Mouse (Mus musculus) E14TG2a.4 (cell line): ENCODE data around the gene Fbxo41.
"Not testable (repeated sequence)": the region's sequence is repeated elsewhere in the genome, so short reads cannot be mapped to it uniquely, and the experiment has no call there.

Experiments
- H3K27me3 ChIP-seq: 2 replicates; pipeline ENCODE4 v1.6.1; 2014; ENCODE audit warnings: low read length, control low read depth; ENCODE audit not compliant: insufficient read depth
- H3K36me3 ChIP-seq: 2 replicates; pipeline ENCODE4 v1.6.1; 2014; ENCODE audit warnings: low read length, control low read depth; ENCODE audit not compliant: insufficient read depth
- H3K4me1 ChIP-seq: replicated peaks from 2 replicates; pipeline ENCODE4 v1.6.1; 2014; ENCODE audit warnings: low read depth, low read length, control low read depth
- H3K4me3 ChIP-seq: replicated peaks from 2 replicates; pipeline ENCODE4 v1.5.1; 2014; ENCODE audit warnings: mild to moderate bottlenecking, low read length
- H3K9me3 ChIP-seq: 2 replicates; pipeline ENCODE4 v1.6.1; 2014; ENCODE audit warnings: low read length, control low read depth
- CTCF ChIP-seq: conservative IDR thresholded peaks from 2 replicates; pipeline ENCODE4 v1.5.1; 2014; ENCODE audit warnings: low read length
- NANOG ChIP-seq: IDR thresholded peaks from 2 replicates; pipeline ENCODE4 v1.6.1; 2014; ENCODE audit warnings: borderline replicate concordance, low read length, mixed read lengths
- POU5F1 ChIP-seq: IDR thresholded peaks from 2 replicates; pipeline ENCODE4 v1.6.1; 2014; ENCODE audit warnings: low read length, borderline replicate concordance

Fbxo41 gene

GRCm38 (mm10) chr6:85469660-85470430, 32.9 kb downstream of the Fbxo41 start:
- Histone ChIP-seq H3K27me3 (0 out of 2 replicates have a peak, but pooled peaks cover 3% of the 10 kb centered on the region), H3K36me3 (peaks cover 53% of the 10 kb centered on the region), H3K4me3 (no peak overlapping the region), H3K4me1 (peaks cover 29% of the 10 kb centered on the region), H3K9me3 (no peaks in the 10 kb centered on the region)
- no peak for TF ChIP-seq POU5F1
- no peak for TF ChIP-seq NANOG
- TF ChIP-seq CTCF, result no peak

- Histone ChIP-seq H3K4me1 (peaks cover 21% of the 10 kb centered on the region; the same call in 1 of the 2 replicates), H3K36me3 (peaks cover 98% of the 10 kb centered on the region), H3K9me3 (no peaks in the 10 kb centered on the region), H3K27me3 (no peaks in the 10 kb centered on the region), H3K4me3 (no peak overlapping the region)
- TF ChIP-seq POU5F1 (no peak), NANOG (no peak), CTCF (0 out of 2 replicates have a peak, but pooled peaks have one; percentile 12)
Observed at GRCm38 (mm10) chr6:85465381-85465780, 37.4 kb downstream of the Fbxo41 start.

- Histone ChIP-seq H3K4me3 (no peak overlapping the region), H3K36me3 (peaks cover 98% of the 10 kb centered on the region), H3K27me3 (no peaks in the 10 kb centered on the region), H3K9me3 (no peaks in the 10 kb centered on the region), H3K4me1 (peaks cover 49% of the 10 kb centered on the region)
- no peak for TF ChIP-seq CTCF
- no peak for TF ChIP-seq NANOG
- TF ChIP-seq POU5F1, result no peak
Observed at GRCm38 (mm10) chr6:85459621-85460020, 43.2 kb downstream of the Fbxo41 start.

- Histone ChIP-seq H3K36me3 (peaks cover 66% of the 10 kb centered on the region), H3K4me3 (peak overlapping the region; percentile 97)
- TF ChIP-seq POU5F1 (no peak), NANOG (no peak), CTCF (no peak)
Observed at GRCm38 (mm10) chr6:85452816-85453215, 50.0 kb downstream of the Fbxo41 start.

GRCm38 (mm10) chr6:85452411-85452665, 50.5 kb downstream of the Fbxo41 start:
- Histone ChIP-seq H3K4me3 (peak overlapping the region; percentile 97), H3K36me3 (peaks cover 66% of the 10 kb centered on the region), H3K4me1 (peaks cover 64% of the 10 kb centered on the region), H3K27me3 (no peaks in the 10 kb centered on the region), H3K9me3 (no peaks in the 10 kb centered on the region)
- TF ChIP-seq POU5F1 (no peak), NANOG (no peak), CTCF (no peak)

More at GRCm38 (mm10) chr6:85452816-85453215, 50.0 kb downstream of the Fbxo41 start:
- Histone ChIP-seq H3K27me3 (no peaks in the 10 kb centered on the region), H3K4me1 (peaks cover 64% of the 10 kb centered on the region), H3K9me3 (no peaks in the 10 kb centered on the region)

- Histone ChIP-seq H3K36me3 (peaks cover 66% of the 10 kb centered on the region), H3K4me3 (peak within 1 kb of the TSS; percentile 97), H3K4me1 (peaks cover 64% of the 10 kb centered on the region), H3K9me3 (no peaks in the 10 kb centered on the region), H3K27me3 (no peaks in the 10 kb centered on the region)
- TF ChIP-seq POU5F1, result no peak
- TF ChIP-seq CTCF, result no peak
- TF ChIP-seq NANOG, result no peak
Observed at GRCm38 (mm10) chr6:85451664-85452410, 51.0 kb downstream of the Fbxo41 start, which contains the start of gene Pradc1. Gene Pradc1 (minus strand): TSS chr6:85451970.

- no peaks in the 10 kb centered on the region for H3K27me3 ChIP-seq
- TF ChIP-seq POU5F1 (no peak), NANOG (no peak), CTCF (no peak)
- peaks cover 64% of the 10 kb centered on the region for H3K4me1 ChIP-seq
- H3K9me3 ChIP-seq, result no peaks in the 10 kb centered on the region
- peaks cover 66% of the 10 kb centered on the region for H3K36me3 ChIP-seq
- peak within 1 kb of the TSS; percentile 97 for H3K4me3 ChIP-seq
Observed at GRCm38 (mm10) chr6:85450697-85451663, 51.8 kb downstream of the Fbxo41 start, which contains the start of gene Cct7. Gene Cct7 (plus strand): TSS chr6:85451514.

GRCm38 (mm10) chr6:85450140-85450539, 52.7 kb downstream of the Fbxo41 start:
- H3K27me3 ChIP-seq, H3K9me3 ChIP-seq: not testable (repeated sequence)
- Histone ChIP-seq H3K36me3 (peaks cover 67% of the 10 kb centered on the region), H3K4me1 (peaks cover 59% of the 10 kb centered on the region), H3K4me3 (0 out of 2 replicates have a peak overlapping the region, but pooled peaks have one; percentile 97)
